Mouse (Mus musculus): Measurements from ENCODE around the gene Fam129b. TPM values are rescaled to one million over a fixed set of nuclear protein-coding genes. Genes with fewer than 3 reads are reported as not detected.

The Fam129b gene
- total and polyA plus RNA-seq, 3 experiments = 17.5 to 20.0 TPM; not detected in 1

GRCm38 (mm10) chr2:32926330-32927075, 50.6 kb downstream of the Fam129b start:
- no peak for DNase-seq (ENCODE audit: low read depth, low spot score)
- no peak overlapping the region for H3K9ac ChIP-seq (ENCODE audit: control insufficient read depth, low read depth, low read length, poor library complexity, severe bottlenecking)
- no peaks in the 10 kb centered on the region for H3K36me3 ChIP-seq (ENCODE audit: control insufficient read depth in 1 of 2, insufficient read depth in 2 of 2, low read length in 2 of 2)
- H3K4me1 ChIP-seq (ENCODE audit: control insufficient read depth in 1 of 2, insufficient read depth in 2 of 2, low read length in 2 of 2) = no peaks in the 10 kb centered on the region
- no peak overlapping the region for H3K4me3 ChIP-seq (ENCODE audit: control insufficient read depth in 1 of 2, insufficient read depth in 1 of 2, low read depth in 2 of 2, low read length in 2 of 2)
- no peaks in the 10 kb centered on the region for H3K79me2 ChIP-seq (ENCODE audit: control insufficient read depth, insufficient read depth, low read length, poor library complexity)
- TF ChIP-seq USF1 (IDR thresholded peaks at IDR 0.05; ENCODE audit: low read depth, low read length) (no peak), ETS1 (IDR thresholded peaks at IDR 0.05; ENCODE audit: low read depth, low read length) (no peak), ZC3H11A (IDR thresholded peaks at IDR 0.05; ENCODE audit: low read depth, low read length) (no peak), RCOR1 (IDR thresholded peaks at IDR 0.05; ENCODE audit: low read depth, low read length) (no peak), ZNF384 (IDR thresholded peaks at IDR 0.05; ENCODE audit: low read depth, low read length) (no peak), TBP (IDR thresholded peaks at IDR 0.05; ENCODE audit: low read depth, low read length) (no peak), CHD1 (IDR thresholded peaks at IDR 0.05; ENCODE audit: low read depth, low read length) (no peak), POLR2AphosphoS2 (IDR thresholded peaks at IDR 0.05; ENCODE audit: low read length) (no peak), MYC (IDR thresholded peaks at IDR 0.05; ENCODE audit: low read depth, low read length) (no peak), EP300 (IDR thresholded peaks at IDR 0.05; ENCODE audit: low read depth in 1 of 2, low read length in 2 of 2) (no peak), POLR2A (IDR thresholded peaks at IDR 0.05; ENCODE audit: control insufficient read depth in 1 of 2, insufficient read depth in 1 of 2, low read depth in 1 of 2, low read length in 2 of 2, poor library complexity in 1 of 2) (no peak), JUND (IDR thresholded peaks at IDR 0.05; ENCODE audit: low read depth, low read length) (no peak), USF2 (IDR thresholded peaks at IDR 0.05; ENCODE audit: borderline replicate concordance in 1 of 2, insufficient read depth in 1 of 2, low read depth in 1 of 2, low read length in 2 of 2) (no peak), MAX (IDR thresholded peaks at IDR 0.05; ENCODE audit: low read length) (no peak), NELFE (IDR thresholded peaks at IDR 0.05; ENCODE audit: low read depth, low read length) (no peak)
- no peak overlapping the region for H3K27ac ChIP-seq (ENCODE audit: control insufficient read depth, low read depth, low read length)
- no peaks in the 10 kb centered on the region for H3K9me3 ChIP-seq (replicated peaks; ENCODE audit: insufficient read depth, low read length)
- H3K27me3 ChIP-seq (ENCODE audit: control insufficient read depth in 1 of 2, insufficient read depth in 2 of 2, low read length in 2 of 2) = no peaks in the 10 kb centered on the region

DNA sequence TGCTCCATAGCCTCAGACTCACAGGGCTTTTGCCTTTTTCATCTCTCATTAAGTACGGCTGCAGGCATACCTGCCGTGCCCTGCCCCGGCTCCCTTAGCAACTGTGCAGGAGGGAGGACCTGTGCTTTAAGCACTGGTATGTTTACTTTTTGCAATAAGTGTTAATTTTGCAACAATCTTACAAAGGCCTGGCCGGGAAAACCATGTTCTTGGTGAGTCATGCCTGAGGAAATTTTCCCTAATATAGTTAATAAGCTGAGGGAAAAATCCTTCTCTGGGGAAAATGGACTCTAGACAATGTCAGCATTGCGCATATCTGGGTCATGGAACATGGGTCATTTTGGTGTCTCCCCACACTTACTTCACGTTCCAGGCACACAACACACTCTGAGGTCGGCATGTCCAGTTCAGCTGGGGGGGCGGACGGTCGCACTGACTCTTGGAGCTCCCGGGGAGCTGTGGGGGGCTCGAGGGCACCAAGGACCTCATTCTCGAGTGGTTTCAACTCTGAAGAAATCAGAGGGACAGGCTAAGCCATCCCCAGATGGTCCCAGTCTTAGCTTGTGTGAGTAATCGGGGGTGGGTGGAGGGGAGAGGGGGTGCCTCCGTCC, 51.8 kb downstream of the Fam129b start:
- Histone ChIP-seq H3K4me3 (ENCODE audit: control insufficient read depth in 1 of 2, insufficient read depth in 1 of 2, low read depth in 2 of 2, low read length in 2 of 2) (no peak overlapping the region), H3K36me3 (ENCODE audit: control insufficient read depth in 1 of 2, insufficient read depth in 2 of 2, low read length in 2 of 2) (no peaks in the 10 kb centered on the region), H3K9ac (ENCODE audit: control insufficient read depth, low read depth, low read length, poor library complexity, severe bottlenecking) (no peak overlapping the region), H3K4me1 (ENCODE audit: control insufficient read depth in 1 of 2, insufficient read depth in 2 of 2, low read length in 2 of 2) (no peaks in the 10 kb centered on the region), H3K27ac (ENCODE audit: control insufficient read depth, low read depth, low read length) (no peak overlapping the region), H3K79me2 (ENCODE audit: control insufficient read depth, insufficient read depth, low read length, poor library complexity) (no peaks in the 10 kb centered on the region), H3K27me3 (ENCODE audit: control insufficient read depth in 1 of 2, insufficient read depth in 2 of 2, low read length in 2 of 2) (no peaks in the 10 kb centered on the region), H3K9me3 (replicated peaks; ENCODE audit: insufficient read depth, low read length) (no peaks in the 10 kb centered on the region)
- TF ChIP-seq KAT2A (conservative IDR thresholded peaks at IDR 0.05; ENCODE audit: low read depth, low read length) = no peak
- TF ChIP-seq UBTF (IDR thresholded peaks at IDR 0.05; ENCODE audit: borderline replicate concordance, insufficient read depth, low read depth, low read length) = no peak
- no peak for TF ChIP-seq GABPA (IDR thresholded peaks at IDR 0.05; ENCODE audit: low read depth, low read length)
- no peak for TF ChIP-seq MEF2A (IDR thresholded peaks at IDR 0.05; ENCODE audit: extremely low read depth, insufficient replicate concordance, low read depth, low read length, poor library complexity, severe bottlenecking)
- TF ChIP-seq MAFK (IDR thresholded peaks at IDR 0.05; ENCODE audit: borderline replicate concordance, low read depth, low read length) = no peak
- TF ChIP-seq USF2 (IDR thresholded peaks at IDR 0.05; ENCODE audit: borderline replicate concordance in 1 of 2, insufficient read depth in 1 of 2, low read depth in 1 of 2, low read length in 2 of 2) = no peak
- no peak for TF ChIP-seq ELF1 (IDR thresholded peaks at IDR 0.05; ENCODE audit: low read depth, low read length)
- no peak for TF ChIP-seq HCFC1 (IDR thresholded peaks at IDR 0.05; ENCODE audit: low read depth, low read length)
- TF ChIP-seq SMC3 (IDR thresholded peaks at IDR 0.05; ENCODE audit: low read depth, low read length) = no peak
- DNase-seq (ENCODE audit: low read depth, low spot score) = no peak
